8 mouse cellular contexts compared by ENCODE assay signal in the genomic region with DNA sequence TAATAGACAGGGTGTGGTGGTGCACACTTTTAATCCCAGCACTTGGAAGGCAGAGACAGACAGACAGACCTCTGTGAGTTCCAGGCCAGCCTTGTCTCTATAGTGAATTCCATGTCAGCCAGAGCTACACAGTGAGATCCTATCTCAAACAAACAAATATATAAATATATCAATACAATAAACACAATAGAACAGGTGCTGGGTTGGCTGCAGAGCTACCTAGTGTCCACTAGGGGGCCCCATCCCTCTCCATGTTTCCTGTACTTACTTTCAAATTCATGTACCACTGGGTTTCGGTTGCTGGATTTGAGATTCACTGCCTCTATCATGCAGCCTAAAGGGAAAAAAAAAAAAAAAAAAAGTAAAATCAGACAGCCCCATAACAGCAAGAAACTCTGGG. TPM values are rescaled to one million over a fixed set of nuclear protein-coding genes. Genes with fewer than 3 reads are reported as not detected.
DNase-seq lines count a peak whose midpoint lies in the region; ATAC-seq lines count a peak whose summit lies in the region.

No protein-coding gene starts in this region.

- no peak overlapping the region for H3K4me3 ChIP-seq in embryonic facial prominence, embryonic 11.5 days (ENCODE audit: low read depth, low read length)

- intact Hi-C loops in heart, postnatal 25 days (cut with DNase I) = loop anchor here (1.0 to 5.0 kb wide), 2 partner anchors 70 to 221 kb away; no protein-coding TSS in a partner anchor

- ATAC-seq in embryonic facial prominence, embryonic 11.5 days (replicated peaks; ENCODE audit: insufficient number of reproducible peaks, low FRiP score, low TSS enrichment, low read depth) = no peak

- H3K9ac ChIP-seq in embryonic facial prominence, embryonic 11.5 days (replicated peaks; ENCODE audit: low read length) = no peak overlapping the region

- no peaks in the 10 kb centered on the region for H3K4me1 ChIP-seq in embryonic facial prominence, embryonic 11.5 days (ENCODE audit: control insufficient read depth, insufficient read depth, low read length)

- 76% methylated on average over 1 of the region's 1 CpGs for WGBS in embryonic facial prominence, embryonic 11.5 days

- H3K27ac ChIP-seq in embryonic facial prominence, embryonic 11.5 days (replicated peaks; ENCODE audit: low read depth, low read length) = no peak overlapping the region

- H3K4me2 ChIP-seq in embryonic facial prominence, embryonic 11.5 days (ENCODE audit: low read depth, low read length) = no peak overlapping the region

- H3K9me3 ChIP-seq in embryonic facial prominence, embryonic 11.5 days (replicated peaks; ENCODE audit: control insufficient read depth, low read length) = no peaks in the 10 kb centered on the region

- H3K36me3 ChIP-seq in embryonic facial prominence, embryonic 11.5 days (replicated peaks; ENCODE audit: control insufficient read depth, insufficient read depth, low read depth, low read length) = no peaks in the 10 kb centered on the region; the same call in none of the 2 replicates

- DNase-seq in heart, adult 18-20 months = peak; percentile 46 to 73
- DNase-seq in heart, postnatal 25 days (ENCODE audit: low spot score) = no peak
- peak; percentile 59 for DNase-seq in 416B (ENCODE audit: low read depth)
- peak; percentile 68 for DNase-seq in adrenal gland, postnatal 10 days
- peak; percentile 69 for DNase-seq in embryonic facial prominence, embryonic 11.5 days (ENCODE audit: low spot score)
- DNase-seq in kidney, adult 9 months = peak; percentile 69
- DNase-seq in mesoderm, embryonic 11.5 days (ENCODE audit: low read depth, low spot score) = peak; percentile 67
- peak; percentile 11 for DNase-seq in thymus, postnatal 25 days

- H3K27me3 ChIP-seq in embryonic facial prominence, embryonic 11.5 days (ENCODE audit: control insufficient read depth, insufficient read depth, low read length) = no peaks in the 10 kb centered on the region

RNA-seq across cellular contexts. Expression of a gene that starts 49.1 kb away (rescaled TPM):
- 10 to 100 TPM; 12.4 to 13.9 TPM for total RNA-seq in heart, adult 18-20 months (2021)
- 10 to 100 TPM; 13.0 to 16.6 TPM for total RNA-seq in heart, postnatal 25 days (2021)
- total RNA-seq in adrenal gland, postnatal 10 days (2021) = 10 to 100 TPM; 31.2 to 35.0 TPM
- polyA plus RNA-seq in embryonic facial prominence, embryonic 11.5 days (2014; fragmentation: Nextera tagmentation; extraction: Ambion mirVana) = 124 and 128 TPM in 2 replicates
